Mouse (Mus musculus): ENCODE measurements around the gene Ppp3cb. TPM values are rescaled to one million over a fixed set of nuclear protein-coding genes. Genes with fewer than 3 reads are reported as not detected.
A peak's percentile ranks its signal among the peaks of the same experiment; 100 is the strongest.
"Not testable (repeated sequence)": the region's sequence is repeated elsewhere in the genome, so short reads cannot be mapped to it uniquely, and the experiment has no call there.

The Ppp3cb gene
- polyA plus RNA-seq (2011; ENCODE audit: insufficient read depth, insufficient read length, low replicate concordance, missing spikeins) = 23.8 and 35.0 TPM in 2 replicates

DNA sequence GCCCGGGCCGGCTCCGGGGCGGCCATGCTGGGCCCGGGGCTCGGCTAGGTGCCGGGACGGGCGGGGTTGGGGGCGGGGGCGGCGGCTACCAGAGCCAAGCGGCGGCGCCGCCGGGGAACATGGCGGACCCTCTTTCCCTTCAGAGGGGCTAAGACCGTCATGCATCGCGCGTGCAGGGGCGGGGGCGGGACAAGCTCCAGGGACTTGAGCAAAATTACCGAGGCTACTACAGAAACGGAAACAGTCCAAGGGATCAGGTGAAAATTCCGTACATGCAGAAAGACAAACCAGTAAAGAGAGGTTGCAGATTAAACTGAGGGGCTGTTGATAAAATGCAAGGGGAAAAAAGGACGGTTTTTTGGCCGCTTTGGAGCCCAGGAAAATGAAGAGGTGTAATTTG is at the start of gene Ppp3cb:
Ppp3cb (minus strand) TSS at position 159 of the 400 bp plus-strand sequence.
- Histone ChIP-seq H3K4me1 (ENCODE audit: control insufficient read depth, insufficient read depth, low read length) (peaks cover 3% of the 10 kb centered on the region; the same call in 1 of the 2 replicates), H3K27ac (ENCODE audit: control insufficient read depth, insufficient read depth, low read depth, low read length, poor library complexity) (peak within 1 kb of the TSS; percentile 100), H3K4me3 (replicated peaks; ENCODE audit: control insufficient read depth, low read depth, low read length) (peak within 1 kb of the TSS; percentile 98)
- TF ChIP-seq POLR2A (IDR thresholded peaks at IDR 0.05; ENCODE audit: borderline replicate concordance, control insufficient read depth, low read depth, low read length) (peak; percentile 37; the same call in 1 of the 2 replicates), CTCF (IDR thresholded peaks at IDR 0.05; ENCODE audit: control insufficient read depth, insufficient read depth, low read length) (no peak)
- under 1% methylated on average over 28 of the region's 29 CpGs for WGBS

DNA sequence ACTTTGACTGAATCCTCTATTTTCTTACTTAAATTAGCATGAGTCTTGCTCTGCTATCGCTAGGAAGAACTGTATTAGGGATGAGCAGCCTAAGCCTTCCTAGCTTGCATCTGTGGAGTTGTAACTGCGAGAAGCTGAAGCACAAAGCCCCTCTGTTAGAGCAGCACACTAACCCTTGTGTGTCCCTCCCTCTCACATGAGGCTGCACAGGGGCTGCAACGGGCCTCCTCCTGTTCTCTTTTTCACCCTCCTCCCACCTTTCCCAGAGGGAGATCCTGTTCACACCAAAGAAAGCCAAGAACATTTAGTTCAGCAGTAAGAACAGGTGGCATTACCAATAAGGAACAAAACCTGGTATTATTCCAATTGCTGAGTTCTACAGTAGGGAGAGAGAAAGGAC is 49.4 kb upstream of the Ppp3cb start:
- H3K27ac ChIP-seq (ENCODE audit: control insufficient read depth, insufficient read depth, low read depth, low read length, poor library complexity) = no peak overlapping the region
- no peak overlapping the region for H3K4me3 ChIP-seq (replicated peaks; ENCODE audit: control insufficient read depth, low read depth, low read length)
- WGBS = 82% methylated on average over 3 of the region's 3 CpGs
- no peak for TF ChIP-seq POLR2A (IDR thresholded peaks at IDR 0.05; ENCODE audit: borderline replicate concordance, control insufficient read depth, low read depth, low read length)
- TF ChIP-seq CTCF (IDR thresholded peaks at IDR 0.05; ENCODE audit: control insufficient read depth, insufficient read depth, low read length) = no peak
- peaks cover 2% of the 10 kb centered on the region; the same call in 1 of the 2 replicates for H3K4me1 ChIP-seq (ENCODE audit: control insufficient read depth, insufficient read depth, low read length)

DNA sequence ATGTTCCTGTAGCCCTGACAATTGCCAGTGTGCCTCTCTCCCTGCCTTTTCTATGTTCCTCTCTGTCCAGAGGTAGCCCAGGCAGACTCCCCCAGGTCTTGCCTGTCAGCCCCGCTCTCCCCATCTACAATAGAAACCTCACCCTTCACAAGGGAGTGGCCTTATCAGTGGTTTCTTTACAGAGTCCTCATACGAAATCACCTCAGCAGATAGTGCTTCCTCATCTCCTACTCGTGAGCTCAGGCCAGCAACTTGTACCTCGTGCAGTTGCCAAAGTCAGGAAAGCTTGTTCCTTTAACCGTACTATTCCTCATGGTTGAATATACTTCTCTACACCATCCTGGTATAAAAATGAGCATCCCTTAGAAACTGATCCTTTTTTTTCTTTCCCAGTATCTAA is 41.1 kb upstream of the Ppp3cb start:
- 53% methylated on average over 5 of the region's 5 CpGs for WGBS
- Histone ChIP-seq H3K4me1 (ENCODE audit: control insufficient read depth, insufficient read depth, low read length) (no peaks in the 10 kb centered on the region), H3K4me3 (replicated peaks; ENCODE audit: control insufficient read depth, low read depth, low read length) (no peak overlapping the region), H3K27ac (ENCODE audit: control insufficient read depth, insufficient read depth, low read depth, low read length, poor library complexity) (no peak overlapping the region)
- TF ChIP-seq CTCF (IDR thresholded peaks at IDR 0.05; ENCODE audit: control insufficient read depth, insufficient read depth, low read length) (no peak), POLR2A (IDR thresholded peaks at IDR 0.05; ENCODE audit: borderline replicate concordance, control insufficient read depth, low read depth, low read length) (no peak)

DNA sequence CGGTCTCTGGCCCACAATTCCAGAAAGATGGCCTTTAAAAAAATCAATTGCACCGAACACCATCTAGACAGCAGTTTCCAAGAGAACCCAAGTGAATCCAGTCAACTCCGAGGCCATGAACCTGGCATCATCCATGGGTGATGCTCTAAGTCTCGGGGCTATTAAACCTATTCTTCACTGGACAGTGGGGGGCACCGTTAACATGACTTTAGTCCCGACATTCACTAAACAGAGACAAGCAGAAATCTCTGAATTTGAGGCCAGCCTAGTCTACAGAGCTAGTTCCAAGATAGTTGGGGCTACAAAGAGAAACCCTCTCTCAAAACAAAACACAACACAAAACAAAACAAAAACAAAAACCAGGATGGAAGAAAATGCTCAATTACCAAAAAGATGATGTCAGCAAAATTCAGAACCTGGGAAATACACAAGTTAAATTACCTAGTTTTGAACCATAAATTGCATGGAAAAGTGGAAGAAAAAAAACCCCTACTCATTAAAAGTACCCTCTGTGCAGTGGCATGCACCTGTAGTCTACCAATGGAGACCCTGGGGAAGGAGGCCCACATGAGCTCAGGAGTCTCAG is 32.5 kb upstream of the Ppp3cb start:
- no peak overlapping the region for H3K27ac ChIP-seq (ENCODE audit: control insufficient read depth, insufficient read depth, low read depth, low read length, poor library complexity)
- H3K4me1 ChIP-seq (ENCODE audit: control insufficient read depth, insufficient read depth, low read length) = no peaks in the 10 kb centered on the region
- no peak for TF ChIP-seq POLR2A (IDR thresholded peaks at IDR 0.05; ENCODE audit: borderline replicate concordance, control insufficient read depth, low read depth, low read length)
- TF ChIP-seq CTCF (IDR thresholded peaks at IDR 0.05; ENCODE audit: control insufficient read depth, insufficient read depth, low read length) = no peak
- 70% methylated on average over 6 of the region's 6 CpGs for WGBS
- no peak overlapping the region for H3K4me3 ChIP-seq (replicated peaks; ENCODE audit: control insufficient read depth, low read depth, low read length)

DNA sequence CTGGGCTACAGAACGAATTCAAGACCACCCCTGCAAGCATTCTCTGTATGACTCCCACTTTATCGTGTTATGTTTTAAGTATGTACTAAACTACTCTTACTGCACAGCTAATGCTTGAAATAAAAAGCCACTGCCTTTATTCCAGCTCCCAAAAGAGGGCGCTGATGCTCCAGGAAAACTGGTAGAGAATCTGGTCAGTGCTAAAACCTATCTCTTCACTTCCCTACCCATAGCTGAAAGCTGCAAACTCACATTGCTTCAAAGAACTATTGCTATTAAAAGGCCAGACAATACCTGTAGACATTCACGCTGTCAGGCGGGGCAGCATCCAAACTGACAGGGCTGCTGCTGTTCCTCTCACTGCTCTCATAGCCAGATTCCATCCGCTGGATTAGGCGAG is 29.8 kb upstream of the Ppp3cb start:
- Histone ChIP-seq H3K4me3 (replicated peaks; ENCODE audit: control insufficient read depth, low read depth, low read length) (no peak overlapping the region), H3K27ac (ENCODE audit: control insufficient read depth, insufficient read depth, low read depth, low read length, poor library complexity) (no peak overlapping the region), H3K4me1 (ENCODE audit: control insufficient read depth, insufficient read depth, low read length) (no peaks in the 10 kb centered on the region)
- TF ChIP-seq POLR2A (IDR thresholded peaks at IDR 0.05; ENCODE audit: borderline replicate concordance, control insufficient read depth, low read depth, low read length) (no peak), CTCF (IDR thresholded peaks at IDR 0.05; ENCODE audit: control insufficient read depth, insufficient read depth, low read length) (peak; percentile 26; the same call in 1 of the 2 replicates)
- WGBS = 53% methylated on average over 7 of the region's 7 CpGs

DNA sequence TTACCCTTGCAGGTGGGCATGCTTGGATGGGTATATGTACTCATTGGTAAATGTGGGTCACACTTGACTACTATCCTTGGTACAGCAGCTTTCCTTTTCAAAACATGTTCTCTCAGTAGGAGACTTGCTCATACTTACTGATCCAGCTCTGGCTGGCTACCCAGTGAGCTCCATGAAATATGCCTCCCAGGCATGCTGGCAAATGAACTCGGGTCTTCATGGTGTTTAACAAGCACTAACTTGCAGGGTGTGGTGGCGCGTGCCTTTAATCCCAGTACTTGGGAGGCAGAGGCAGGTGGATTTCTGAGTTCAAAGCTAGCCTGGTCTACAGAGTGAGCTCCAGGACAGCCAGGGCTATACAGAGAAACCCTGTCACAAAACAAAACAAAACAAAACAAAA is 26.8 kb upstream of the Ppp3cb start:
- H3K27ac ChIP-seq (ENCODE audit: control insufficient read depth, insufficient read depth, low read depth, low read length, poor library complexity); H3K4me1 ChIP-seq (ENCODE audit: control insufficient read depth, insufficient read depth, low read length); H3K4me3 ChIP-seq (replicated peaks; ENCODE audit: control insufficient read depth, low read depth, low read length): not testable (repeated sequence)
- WGBS = 92% methylated on average over 3 of the region's 3 CpGs

DNA sequence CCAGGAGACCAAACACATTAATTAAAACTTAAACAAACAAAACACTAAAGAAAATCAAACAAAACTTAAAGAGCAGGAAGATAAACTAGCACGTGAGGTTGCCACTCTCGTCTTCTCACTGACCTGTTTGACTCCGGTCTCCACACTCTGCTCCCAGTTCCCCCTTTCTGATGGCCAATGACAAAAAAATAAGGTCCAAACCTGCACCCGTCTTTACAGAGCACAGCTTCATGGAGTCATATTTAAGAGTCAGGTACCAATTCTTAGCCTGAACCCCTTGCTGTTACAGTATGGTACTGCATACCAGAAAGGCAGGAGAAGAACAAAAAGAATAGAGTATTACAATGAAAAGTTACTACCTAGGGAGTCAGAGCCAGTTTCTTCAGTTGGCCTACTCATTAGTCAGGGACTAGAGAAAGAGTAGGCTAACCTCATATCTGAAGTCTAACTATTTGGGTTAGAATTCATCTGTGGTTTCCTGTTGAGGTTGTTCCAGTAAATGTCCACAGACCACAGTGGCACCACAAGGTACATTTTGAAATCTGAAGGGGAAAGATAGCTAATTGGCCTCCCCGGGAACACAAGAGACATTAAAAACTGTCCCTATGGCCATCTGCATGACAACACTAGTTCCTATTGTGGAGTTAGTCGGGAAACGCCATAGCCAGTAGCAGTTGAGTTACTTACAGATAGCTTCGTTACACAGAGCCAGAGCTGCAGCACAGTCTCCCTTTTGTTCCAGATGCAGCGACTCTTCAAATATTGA is 19.1 kb upstream of the Ppp3cb start:
- H3K4me3 ChIP-seq (replicated peaks; ENCODE audit: control insufficient read depth, low read depth, low read length) = no peak overlapping the region
- H3K27ac ChIP-seq (ENCODE audit: control insufficient read depth, insufficient read depth, low read depth, low read length, poor library complexity) = no peak overlapping the region
- WGBS = 8% methylated on average over 9 of the region's 9 CpGs
- TF ChIP-seq POLR2A (IDR thresholded peaks at IDR 0.05; ENCODE audit: borderline replicate concordance, control insufficient read depth, low read depth, low read length) (no peak), CTCF (IDR thresholded peaks at IDR 0.05; ENCODE audit: control insufficient read depth, insufficient read depth, low read length) (no peak)
- no peaks in the 10 kb centered on the region; the same call in 1 of the 2 replicates for H3K4me1 ChIP-seq (ENCODE audit: control insufficient read depth, insufficient read depth, low read length)

DNA sequence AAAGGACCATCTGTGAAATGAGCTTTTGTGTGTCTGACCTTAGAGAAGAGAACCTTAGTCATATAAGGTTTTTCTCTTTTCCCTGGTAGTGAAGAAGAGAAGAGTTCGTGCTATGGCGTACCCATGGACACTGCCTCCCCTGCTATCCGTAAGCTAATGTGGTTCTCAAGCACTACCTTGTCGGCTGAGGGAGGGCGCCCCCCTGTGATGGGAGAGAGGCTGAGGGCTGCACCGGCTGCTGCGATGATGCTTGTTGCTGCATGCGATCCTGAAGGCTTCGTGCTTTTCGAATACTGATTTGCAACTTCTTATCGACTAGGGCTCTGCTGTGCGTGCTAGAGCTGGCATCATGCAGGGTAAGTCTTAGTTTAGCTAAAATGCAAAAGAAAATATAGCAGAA is 18.3 kb upstream of the Ppp3cb start:
- no peak overlapping the region for H3K27ac ChIP-seq (ENCODE audit: control insufficient read depth, insufficient read depth, low read depth, low read length, poor library complexity)
- WGBS = 79% methylated on average over 12 of the region's 12 CpGs
- H3K4me1 ChIP-seq (ENCODE audit: control insufficient read depth, insufficient read depth, low read length) = no peaks in the 10 kb centered on the region; the same call in 1 of the 2 replicates
- no peak for TF ChIP-seq POLR2A (IDR thresholded peaks at IDR 0.05; ENCODE audit: borderline replicate concordance, control insufficient read depth, low read depth, low read length)
- 0 out of 2 replicates have a peak, but pooled peaks have one; percentile 15 for TF ChIP-seq CTCF (IDR thresholded peaks at IDR 0.05; ENCODE audit: control insufficient read depth, insufficient read depth, low read length)
- no peak overlapping the region for H3K4me3 ChIP-seq (replicated peaks; ENCODE audit: control insufficient read depth, low read depth, low read length)

Data from bone marrow, adult 2 months (tissue).